Mouse (Mus musculus): ENCODE data around the gene St6galnac5. TPM values are rescaled to one million over a fixed set of nuclear protein-coding genes. Genes with fewer than 3 reads are reported as not detected.

St6galnac5 gene
- polyA plus RNA-seq, 1 experiment: 0.28 TPM

- Histone ChIP-seq H3K36me3 (ENCODE audit: control insufficient read depth, insufficient read depth, low read length) (no peaks in the 10 kb centered on the region), H3K4me3 (ENCODE audit: low read depth, low read length) (no peak overlapping the region), H3K27ac (ENCODE audit: insufficient read depth, low read depth, low read length) (no peak overlapping the region), H3K4me1 (ENCODE audit: control insufficient read depth, insufficient read depth, insufficient read length, low read length) (no peaks in the 10 kb centered on the region), H3K27me3 (ENCODE audit: control insufficient read depth, insufficient read depth, low read length) (no peaks in the 10 kb centered on the region)
- 74% methylated on average over 12 of the region's 12 CpGs for WGBS
- TF ChIP-seq CTCF (IDR thresholded peaks at IDR 0.05; ENCODE audit: extremely low read depth, insufficient read length, insufficient replicate concordance, low read depth, low read length) (no peak), POLR2A (IDR thresholded peaks at IDR 0.05; ENCODE audit: low read depth, low read length) (no peak)
These were observed 126.9 kb downstream of the St6galnac5 start for GRCm38 (mm10) chr3:152855006-152855614.

GRCm38 (mm10) chr3:152843925-152844324, 138.1 kb downstream of the St6galnac5 start:
- Histone ChIP-seq H3K4me3 (ENCODE audit: low read depth, low read length) (no peak overlapping the region), H3K4me1 (ENCODE audit: control insufficient read depth, insufficient read depth, insufficient read length, low read length) (no peaks in the 10 kb centered on the region), H3K27ac (ENCODE audit: insufficient read depth, low read depth, low read length) (no peak overlapping the region), H3K27me3 (ENCODE audit: control insufficient read depth, insufficient read depth, low read length) (no peaks in the 10 kb centered on the region), H3K36me3 (ENCODE audit: control insufficient read depth, insufficient read depth, low read length) (no peaks in the 10 kb centered on the region)
- no peak for TF ChIP-seq POLR2A (IDR thresholded peaks at IDR 0.05; ENCODE audit: low read depth, low read length)
- no peak for TF ChIP-seq CTCF (IDR thresholded peaks at IDR 0.05; ENCODE audit: extremely low read depth, insufficient read length, insufficient replicate concordance, low read depth, low read length)

- 87% methylated on average over 3 of the region's 3 CpGs for whole genome bisulfite sequencing
- Histone ChIP-seq H3K27me3 (ENCODE audit: control insufficient read depth, insufficient read depth, low read length) (no peaks in the 10 kb centered on the region), H3K4me3 (ENCODE audit: low read depth, low read length) (no peak overlapping the region), H3K4me1 (ENCODE audit: control insufficient read depth, insufficient read depth, insufficient read length, low read length) (no peaks in the 10 kb centered on the region), H3K36me3 (ENCODE audit: control insufficient read depth, insufficient read depth, low read length) (no peaks in the 10 kb centered on the region), H3K27ac (ENCODE audit: insufficient read depth, low read depth, low read length) (no peak overlapping the region)
- TF ChIP-seq CTCF (IDR thresholded peaks at IDR 0.05; ENCODE audit: extremely low read depth, insufficient read length, insufficient replicate concordance, low read depth, low read length) (no peak), POLR2A (IDR thresholded peaks at IDR 0.05; ENCODE audit: low read depth, low read length) (no peak)
These were observed 139.4 kb downstream of the St6galnac5 start for GRCm38 (mm10) chr3:152842648-152843047.

- Histone ChIP-seq H3K27me3 (ENCODE audit: control insufficient read depth, insufficient read depth, low read length) (no peaks in the 10 kb centered on the region), H3K4me1 (ENCODE audit: control insufficient read depth, insufficient read depth, insufficient read length, low read length) (no peaks in the 10 kb centered on the region), H3K27ac (ENCODE audit: insufficient read depth, low read depth, low read length) (no peak overlapping the region), H3K4me3 (ENCODE audit: low read depth, low read length) (no peak overlapping the region), H3K36me3 (ENCODE audit: control insufficient read depth, insufficient read depth, low read length) (no peaks in the 10 kb centered on the region)
- 84% methylated on average over 6 of the region's 6 CpGs for WGBS
- TF ChIP-seq CTCF (IDR thresholded peaks at IDR 0.05; ENCODE audit: extremely low read depth, insufficient read length, insufficient replicate concordance, low read depth, low read length) (no peak), POLR2A (IDR thresholded peaks at IDR 0.05; ENCODE audit: low read depth, low read length) (no peak)
These were observed 140.8 kb downstream of the St6galnac5 start for GRCm38 (mm10) chr3:152841264-152841663.

- H3K36me3 ChIP-seq (ENCODE audit: control insufficient read depth, insufficient read depth, low read length): no peaks in the 10 kb centered on the region
- no peak for TF ChIP-seq CTCF (IDR thresholded peaks at IDR 0.05; ENCODE audit: extremely low read depth, insufficient read length, insufficient replicate concordance, low read depth, low read length)
- TF ChIP-seq POLR2A (IDR thresholded peaks at IDR 0.05; ENCODE audit: low read depth, low read length): no peak
- no peak overlapping the region for H3K27ac ChIP-seq (ENCODE audit: insufficient read depth, low read depth, low read length)
- no peaks in the 10 kb centered on the region for H3K4me1 ChIP-seq (ENCODE audit: control insufficient read depth, insufficient read depth, insufficient read length, low read length)
- no peak overlapping the region for H3K4me3 ChIP-seq (ENCODE audit: low read depth, low read length)
- H3K27me3 ChIP-seq (ENCODE audit: control insufficient read depth, insufficient read depth, low read length): no peaks in the 10 kb centered on the region
- 74% methylated on average over 1 of the region's 1 CpGs for WGBS
These were observed 144.1 kb downstream of the St6galnac5 start for GRCm38 (mm10) chr3:152837938-152838337.

GRCm38 (mm10) chr3:152837407-152837806, 144.6 kb downstream of the St6galnac5 start:
- Histone ChIP-seq H3K4me1 (ENCODE audit: control insufficient read depth, insufficient read depth, insufficient read length, low read length) (no peaks in the 10 kb centered on the region), H3K4me3 (ENCODE audit: low read depth, low read length) (no peak overlapping the region), H3K27me3 (ENCODE audit: control insufficient read depth, insufficient read depth, low read length) (no peaks in the 10 kb centered on the region), H3K36me3 (ENCODE audit: control insufficient read depth, insufficient read depth, low read length) (no peaks in the 10 kb centered on the region), H3K27ac (ENCODE audit: insufficient read depth, low read depth, low read length) (no peak overlapping the region)
- 61% methylated on average over 2 of the region's 2 CpGs for WGBS
- no peak for TF ChIP-seq CTCF (IDR thresholded peaks at IDR 0.05; ENCODE audit: extremely low read depth, insufficient read length, insufficient replicate concordance, low read depth, low read length)
- no peak for TF ChIP-seq POLR2A (IDR thresholded peaks at IDR 0.05; ENCODE audit: low read depth, low read length)

GRCm38 (mm10) chr3:152832436-152832835, 149.6 kb downstream of the St6galnac5 start:
- TF ChIP-seq POLR2A (IDR thresholded peaks at IDR 0.05; ENCODE audit: low read depth, low read length): no peak
- TF ChIP-seq CTCF (IDR thresholded peaks at IDR 0.05; ENCODE audit: extremely low read depth, insufficient read length, insufficient replicate concordance, low read depth, low read length): no peak
- no peaks in the 10 kb centered on the region for H3K4me1 ChIP-seq (ENCODE audit: control insufficient read depth, insufficient read depth, insufficient read length, low read length)
- WGBS: 87% methylated on average over 4 of the region's 4 CpGs

More at GRCm38 (mm10) chr3:152832436-152832835, 149.6 kb downstream of the St6galnac5 start:
- H3K27ac ChIP-seq (ENCODE audit: insufficient read depth, low read depth, low read length): no peak overlapping the region
- H3K27me3 ChIP-seq (ENCODE audit: control insufficient read depth, insufficient read depth, low read length): no peaks in the 10 kb centered on the region
- no peaks in the 10 kb centered on the region for H3K36me3 ChIP-seq (ENCODE audit: control insufficient read depth, insufficient read depth, low read length)
- no peak overlapping the region for H3K4me3 ChIP-seq (ENCODE audit: low read depth, low read length)

Data from small intestine, adult 2 months (tissue).